Comparison of ENCODE assay signal across 11 mouse cellular contexts in genomic region chr11:98297778-98298177, GRCm38 (mm10). TPM values are rescaled to one million over a fixed set of nuclear protein-coding genes. Genes with fewer than 3 reads are reported as not detected.
DNase-seq lines count a peak whose midpoint lies in the region; ATAC-seq and TF ChIP-seq lines count a peak whose summit lies in the region.
"Had no signal": no experiment of that assay in that cellular context is flagged by ENCODE, and none has a peak within 500 bp of the region (broad histone marks: within the 10 kb centered on the region; RNA-seq: fewer than 3 reads in every experiment).

No protein-coding gene starts in this region.

- no peaks in the 10 kb centered on the region for H3K27me3 ChIP-seq in forebrain, embryonic 16.5 days (replicated peaks; ENCODE audit: control insufficient read depth, insufficient read depth, low read length)
- H3K27me3 ChIP-seq in forebrain, postnatal 0 days (ENCODE audit: insufficient read depth, low read length) = no peaks in the 10 kb centered on the region
- peaks cover 12% of the 10 kb centered on the region; the same call in 1 of the 2 replicates for H3K27me3 ChIP-seq in lung, embryonic 14.5 days (ENCODE audit: insufficient read depth, low read length)

- H3K9ac ChIP-seq in forebrain, embryonic 16.5 days (replicated peaks; ENCODE audit: low read depth, low read length) = peak overlapping the region; percentile 20; the same call in 1 of the 2 replicates
- H3K9ac ChIP-seq in forebrain, postnatal 0 days = no peak overlapping the region
- H3K9ac ChIP-seq in lung, embryonic 14.5 days = no peak overlapping the region
- H3K9ac ChIP-seq: liver, embryonic 14.5 days had no signal

- WGBS in forebrain, embryonic 16.5 days = 32% methylated on average over 7 of the region's 7 CpGs
- WGBS in forebrain, postnatal 0 days = 29% methylated on average over 7 of the region's 7 CpGs
- WGBS in lung, embryonic 14.5 days = 20% methylated on average over 7 of the region's 7 CpGs

- no peak for DNase-seq in forebrain, postnatal 0 days
- peak; percentile 23 for DNase-seq in lung, embryonic 14.5 days
- no peak for DNase-seq in lung, postnatal 4 days
- DNase-seq in adrenal gland, postnatal 14 days = peak; percentile 65
- DNase-seq in kidney, postnatal 14 days = peak; percentile 53
- DNase-seq in lung, postnatal 14 days = no peak

- no peak overlapping the region for H3K4me3 ChIP-seq in forebrain, embryonic 16.5 days (replicated peaks; ENCODE audit: low read length)
- H3K4me3 ChIP-seq in forebrain, postnatal 0 days (ENCODE audit: low read depth, low read length) = no peak overlapping the region
- no peak overlapping the region for H3K4me3 ChIP-seq in lung, embryonic 14.5 days (ENCODE audit: low read depth, low read length)

- peaks cover 49% of the 10 kb centered on the region for H3K4me1 ChIP-seq in forebrain, embryonic 16.5 days (replicated peaks; ENCODE audit: control insufficient read depth, insufficient read depth, low read length)
- peaks cover 14% of the 10 kb centered on the region for H3K4me1 ChIP-seq in forebrain, postnatal 0 days (ENCODE audit: insufficient read depth)
- H3K4me1 ChIP-seq in lung, embryonic 14.5 days (ENCODE audit: insufficient read depth) = peaks cover 5% of the 10 kb centered on the region; the same call in 1 of the 2 replicates

- H3K4me2 ChIP-seq in forebrain, embryonic 16.5 days (ENCODE audit: low read length) = no peak overlapping the region
- H3K4me2 ChIP-seq in forebrain, postnatal 0 days (ENCODE audit: low read depth) = no peak overlapping the region
- no peak overlapping the region for H3K4me2 ChIP-seq in lung, embryonic 14.5 days

- TF ChIP-seq CTCF in forebrain, postnatal 0 days (IDR thresholded peaks at IDR 0.05; ENCODE audit: low read depth) = no peak
- TF ChIP-seq CTCF in lung, embryonic 14.5 days (IDR thresholded peaks at IDR 0.05; ENCODE audit: low read depth) = no peak

- ATAC-seq in forebrain, embryonic 16.5 days = no peak
- ATAC-seq in forebrain, postnatal 0 days = no peak
- ATAC-seq in lung, embryonic 14.5 days (ENCODE audit: insufficient read depth) = no peak
- no peak for ATAC-seq in megakaryocyte, adult 5-6 weeks (ENCODE audit: poor library complexity, severe bottlenecking)

- H3K27ac ChIP-seq in forebrain, embryonic 16.5 days (ENCODE audit: low read length) = no peak overlapping the region
- H3K27ac ChIP-seq in forebrain, postnatal 0 days (ENCODE audit: low read depth, low read length) = no peak overlapping the region
- H3K27ac ChIP-seq in lung, embryonic 14.5 days (ENCODE audit: low read depth) = no peak overlapping the region
- H3K27ac ChIP-seq: kidney, postnatal 0 days; liver, embryonic 14.5 days had no signal

- H3K9me3 ChIP-seq in forebrain, embryonic 16.5 days (ENCODE audit: control insufficient read depth, low read length) = no peaks in the 10 kb centered on the region
- no peaks in the 10 kb centered on the region for H3K9me3 ChIP-seq in forebrain, postnatal 0 days (ENCODE audit: low read length)
- no peaks in the 10 kb centered on the region for H3K9me3 ChIP-seq in lung, embryonic 14.5 days (ENCODE audit: low read depth, low read length)
- H3K9me3 ChIP-seq: G1E had no signal

- no peaks in the 10 kb centered on the region for H3K36me3 ChIP-seq in forebrain, embryonic 16.5 days (ENCODE audit: control insufficient read depth, insufficient read depth)
- no peaks in the 10 kb centered on the region for H3K36me3 ChIP-seq in forebrain, postnatal 0 days (ENCODE audit: insufficient read depth)
- no peaks in the 10 kb centered on the region for H3K36me3 ChIP-seq in lung, embryonic 14.5 days (ENCODE audit: insufficient read depth)
- H3K36me3 ChIP-seq: G1E had no signal

RNA-seq across cellular contexts. Expression of gene Neurod2, which starts 31.7 kb away (rescaled TPM):
- polyA plus RNA-seq in forebrain, embryonic 16.5 days (2015; fragmentation: Nextera tagmentation; extraction: Ambion mirVana) = 110 and 133 TPM in 2 replicates
- 133 and 140 TPM in 2 replicates for total RNA-seq in forebrain, postnatal 0 days (2014; rRNA removed)
- 74.9 and 77.3 TPM in 2 replicates for polyA plus RNA-seq in forebrain, postnatal 0 days (2015; fragmentation: Nextera tagmentation; extraction: Ambion mirVana)
- not detected in 2 replicates for polyA plus RNA-seq in lung, embryonic 14.5 days (2014; fragmentation: Nextera tagmentation; extraction: Ambion mirVana)
- total RNA-seq in adrenal gland, postnatal 14 days (2021) = 0.15 TPM in 1 of 2 replicates, not detected in the other
- total RNA-seq in megakaryocyte, adult 5-6 weeks (2015) = not detected in 2 replicates
- not detected in 2 replicates for total RNA-seq in megakaryocyte, adult 5-6 weeks (2017)
- polyA plus RNA-seq: G1E; kidney, postnatal 0 days; liver, embryonic 14.5 days had no signal

RNA-seq across cellular contexts. Expression of gene Ppp1r1b, which starts 50.4 kb away (rescaled TPM):
- 69.7 and 72.4 TPM in 2 replicates for polyA plus RNA-seq in forebrain, embryonic 16.5 days (2015; fragmentation: Nextera tagmentation; extraction: Ambion mirVana)
- total RNA-seq in forebrain, postnatal 0 days (2014; rRNA removed) = 19.4 and 32.5 TPM in 2 replicates
- 91.4 and 121 TPM in 2 replicates for polyA plus RNA-seq in forebrain, postnatal 0 days (2015; fragmentation: Nextera tagmentation; extraction: Ambion mirVana)
- 0.53 and 1.3 TPM in 2 replicates for polyA plus RNA-seq in lung, embryonic 14.5 days (2014; fragmentation: Nextera tagmentation; extraction: Ambion mirVana)
- total RNA-seq in adrenal gland, postnatal 14 days (2021) = 0.63 and 0.68 TPM in 2 replicates
- total RNA-seq in megakaryocyte, adult 5-6 weeks (2015) = not detected in 2 replicates
- not detected in 2 replicates for total RNA-seq in megakaryocyte, adult 5-6 weeks (2017)
- total RNA-seq: G1E had no signal
- polyA plus RNA-seq: G1E had no signal

Comparison
In these comparisons a context has a peak if more than half of its experiments do, and no peak if none do; other contexts are left out.
1. DNase-seq: peak in lung, embryonic 14.5 days (single experiment), adrenal gland, postnatal 14 days (single experiment) and kidney, postnatal 14 days (single experiment); none in forebrain, postnatal 0 days (single experiment), lung, postnatal 4 days (0 of 2) and lung, postnatal 14 days (single experiment).
2. RNA of gene Neurod2, which starts 31.7 kb away (total RNA-seq): 133 to 140 TPM in forebrain, postnatal 0 days; 0.15 TPM in adrenal gland, postnatal 14 days and not detected in megakaryocyte, adult 5-6 weeks; every median in the first group is over 100 times any median in the second.
3. RNA of gene Ppp1r1b, which starts 50.4 kb away (total RNA-seq): 19.4 to 32.5 TPM in forebrain, postnatal 0 days; 0.63 to 0.68 TPM in adrenal gland, postnatal 14 days and not detected in megakaryocyte, adult 5-6 weeks; every median in the first group is over 10 times any median in the second.